In the genomic region with DNA sequence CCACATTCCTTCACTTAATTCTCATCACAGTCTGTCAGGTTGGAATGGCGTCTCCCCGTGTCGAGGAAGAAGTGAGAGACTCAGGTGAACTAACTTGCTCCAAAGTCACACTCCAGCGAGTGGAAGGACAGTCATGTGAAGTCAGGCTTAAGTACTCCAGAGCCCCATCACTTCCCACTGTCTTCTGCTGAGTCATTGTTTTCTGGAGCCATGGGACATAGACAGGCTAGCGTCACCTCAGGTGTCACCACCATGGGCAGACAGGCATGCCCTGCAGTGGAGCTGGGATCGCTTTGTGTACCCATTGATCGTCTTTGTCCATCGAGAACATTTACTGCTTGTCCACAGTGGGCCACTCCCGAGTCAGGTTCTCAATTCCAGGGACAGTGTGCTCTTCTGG, we compare ENCODE assay signal across 33 mouse cellular contexts. TPM values are rescaled to one million over a fixed set of nuclear protein-coding genes. Genes with fewer than 3 reads are reported as not detected.
"Had no signal": no experiment of that assay in that cellular context is flagged by ENCODE, and none has a peak within 500 bp of the region (broad histone marks: within the 10 kb centered on the region; RNA-seq: fewer than 3 reads in every experiment).

No protein-coding gene starts in this region.

- H3K27ac ChIP-seq: embryonic facial prominence, embryonic 10.5 days; embryonic facial prominence, embryonic 12.5 days; embryonic facial prominence, embryonic 13.5 days; embryonic facial prominence, embryonic 15.5 days; forebrain, embryonic 10.5 days; forebrain, embryonic 12.5 days; forebrain, embryonic 13.5 days; forebrain, embryonic 15.5 days; gastrocnemius, adult 2 months had no signal

- H3K36me3 ChIP-seq: embryonic facial prominence, embryonic 12.5 days; forebrain, embryonic 10.5 days; forebrain, embryonic 12.5 days; forebrain, embryonic 15.5 days had no signal

- H3K9me3 ChIP-seq: embryonic facial prominence, embryonic 10.5 days; embryonic facial prominence, embryonic 12.5 days; embryonic facial prominence, embryonic 13.5 days; embryonic facial prominence, embryonic 15.5 days; forebrain, embryonic 10.5 days; forebrain, embryonic 12.5 days; forebrain, embryonic 13.5 days; forebrain, embryonic 15.5 days had no signal

- ATAC-seq: forebrain, embryonic 13.5 days; forebrain, embryonic 14.5 days; forebrain, embryonic 15.5 days; forebrain, embryonic 16.5 days; forebrain, postnatal 0 days had no signal

- H3K9ac ChIP-seq: embryonic facial prominence, embryonic 12.5 days; embryonic facial prominence, embryonic 13.5 days; embryonic facial prominence, embryonic 15.5 days; forebrain, embryonic 12.5 days; forebrain, embryonic 13.5 days; forebrain, embryonic 15.5 days; forebrain, postnatal 0 days had no signal

- H3K27me3 ChIP-seq: embryonic facial prominence, embryonic 12.5 days; embryonic facial prominence, embryonic 13.5 days; embryonic facial prominence, embryonic 15.5 days; forebrain, embryonic 13.5 days; forebrain, embryonic 15.5 days had no signal

- DNase-seq: cerebellum, adult 18-20 months; cerebellum, adult 2 months; cerebellum, adult 8-10 months; cerebellum, adult 9-10 months; cerebellum, adult 9-11 months; cerebellum, postnatal 10 days; cerebellum, postnatal 14 days; cerebellum, postnatal 25 days; cerebellum, postnatal 36 days; embryo, embryonic 11 days; forebrain, postnatal 0 days; gastrocnemius, adult 2 months; gastrocnemius, postnatal 10 days; gastrocnemius, postnatal 14 days; gastrocnemius, postnatal 25 days; gastrocnemius, postnatal 36 days had no signal

- H3K4me3 ChIP-seq: embryonic facial prominence, embryonic 10.5 days; embryonic facial prominence, embryonic 12.5 days; embryonic facial prominence, embryonic 13.5 days; embryonic facial prominence, embryonic 15.5 days; erythroblast, embryonic 14.5 days; forebrain, embryonic 10.5 days; forebrain, embryonic 12.5 days; forebrain, embryonic 13.5 days; forebrain, embryonic 15.5 days; gastrocnemius, adult 2 months had no signal

- H3K4me2 ChIP-seq: embryonic facial prominence, embryonic 12.5 days; embryonic facial prominence, embryonic 13.5 days; embryonic facial prominence, embryonic 15.5 days; forebrain, embryonic 12.5 days; forebrain, embryonic 13.5 days; forebrain, embryonic 15.5 days had no signal

RNA-seq across cellular contexts. Expression of a gene that starts 9.3 kb away (rescaled TPM):
- polyA plus RNA-seq: cerebellum, adult 2 months; cortical plate, adult 2 months; embryonic facial prominence, embryonic 10.5 days; embryonic facial prominence, embryonic 11.5 days; embryonic facial prominence, embryonic 12.5 days; embryonic facial prominence, embryonic 13.5 days; embryonic facial prominence, embryonic 14.5 days; embryonic facial prominence, embryonic 15.5 days; erythroblast, embryonic 14.5 days; forebrain, embryonic 10.5 days; forebrain, embryonic 11.5 days; forebrain, embryonic 12.5 days; forebrain, embryonic 13.5 days; forebrain, embryonic 14.5 days; forebrain, embryonic 15.5 days; forebrain, embryonic 16.5 days; forebrain, postnatal 0 days; frontal cortex, adult 2 months; gonadal fat pad, adult 2 months had no signal
